Mouse (Mus musculus): Measurements from ENCODE around the gene Klf3. TPM values are rescaled to one million over a fixed set of nuclear protein-coding genes. Genes with fewer than 3 reads are reported as not detected.
A peak's percentile ranks its signal among the peaks of the same experiment; 100 is the strongest.

The Klf3 gene
- polyA plus RNA-seq, 1 experiment from 2014 or later: 66.9 TPM

DNA sequence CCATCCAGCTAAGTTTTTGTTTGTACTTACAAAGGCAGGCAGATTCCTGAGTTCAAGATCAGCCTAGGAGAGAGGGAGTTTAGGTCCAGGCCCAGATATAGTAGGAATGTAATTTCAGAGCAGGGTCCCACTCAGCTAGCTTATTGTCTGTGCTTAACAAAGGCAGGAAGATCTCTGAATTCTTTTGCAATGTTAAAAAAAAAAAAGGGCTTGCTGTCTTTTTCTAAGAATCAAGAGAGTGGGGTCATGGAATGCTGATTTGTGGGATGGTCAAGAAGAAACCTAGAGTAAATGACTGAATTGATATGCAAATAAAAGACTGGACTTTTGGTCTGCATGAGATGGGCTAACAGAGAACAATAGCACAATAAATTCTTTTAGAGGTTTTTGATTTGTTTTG is 52.0 kb downstream of the Klf3 start:
- no peaks in the 10 kb centered on the region for H3K27me3 ChIP-seq (replicated peaks; ENCODE audit: control insufficient read depth, insufficient read depth, low read length)
- no peak overlapping the region for H3K4me3 ChIP-seq (ENCODE audit: low read depth, low read length)
- no peaks in the 10 kb centered on the region for H3K4me1 ChIP-seq (replicated peaks; ENCODE audit: control insufficient read depth, insufficient read depth, low read length)
- DNase-seq (ENCODE audit: low spot score): no peak
- H3K9me3 ChIP-seq (ENCODE audit: control insufficient read depth, low read length): no peaks in the 10 kb centered on the region; the same call in 1 of the 2 replicates
- H3K9ac ChIP-seq (ENCODE audit: low read depth, low read length): no peak overlapping the region
- no peaks in the 10 kb centered on the region for H3K36me3 ChIP-seq (ENCODE audit: control insufficient read depth, insufficient read depth, low read length)
- H3K4me2 ChIP-seq: no peak overlapping the region
- no peak overlapping the region for H3K27ac ChIP-seq (ENCODE audit: low read depth, low read length)
- no peak for ATAC-seq (replicated peaks; ENCODE audit: low FRiP score)

DNA sequence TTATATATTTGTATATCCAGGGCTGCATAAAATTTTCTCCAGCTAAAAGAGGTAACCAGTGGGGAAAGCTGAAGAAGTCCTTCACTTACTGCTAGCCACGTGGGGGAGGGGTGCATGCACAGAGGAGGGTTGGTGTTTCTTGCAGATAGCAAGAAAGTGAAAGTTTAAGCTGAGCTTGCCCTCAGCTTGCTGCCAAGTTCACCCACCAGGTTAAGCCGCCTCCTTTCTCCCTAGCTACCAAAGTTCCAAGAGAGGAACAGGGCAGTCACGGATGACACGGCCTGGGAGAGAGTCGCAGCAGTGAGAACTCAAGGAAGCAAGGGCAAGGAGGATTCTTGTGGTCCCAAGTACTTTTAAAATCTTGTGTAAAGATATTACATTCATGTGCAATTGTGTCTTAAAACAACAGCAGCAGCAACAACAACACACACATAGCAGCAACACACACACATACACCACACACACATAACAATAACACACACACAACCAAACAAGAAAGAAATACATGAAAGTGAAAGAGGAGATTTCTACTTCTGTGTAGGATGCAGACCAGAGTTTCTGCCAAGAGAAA is 57.8 kb downstream of the Klf3 start:
- H3K27ac ChIP-seq (ENCODE audit: low read depth, low read length): peak overlapping the region; percentile 55; the same call in 1 of the 2 replicates
- ATAC-seq (replicated peaks; ENCODE audit: low FRiP score) (0 out of 2 replicates have a peak, but pooled peaks have one; percentile 42), DNase-seq (ENCODE audit: low spot score) (no peak)
- 33% methylated on average over 5 of the region's 5 CpGs for WGBS
- peak overlapping the region; percentile 61 for H3K4me2 ChIP-seq
- H3K36me3 ChIP-seq (ENCODE audit: control insufficient read depth, insufficient read depth, low read length): no peaks in the 10 kb centered on the region
- no peaks in the 10 kb centered on the region for H3K27me3 ChIP-seq (replicated peaks; ENCODE audit: control insufficient read depth, insufficient read depth, low read length)
- no peaks in the 10 kb centered on the region for H3K9me3 ChIP-seq (ENCODE audit: control insufficient read depth, low read length)
- H3K4me3 ChIP-seq (ENCODE audit: low read depth, low read length): peak overlapping the region; percentile 32; the same call in 1 of the 2 replicates
- peak overlapping the region; percentile 50; the same call in 1 of the 2 replicates for H3K9ac ChIP-seq (ENCODE audit: low read depth, low read length)
- peaks cover 27% of the 10 kb centered on the region for H3K4me1 ChIP-seq (replicated peaks; ENCODE audit: control insufficient read depth, insufficient read depth, low read length)

DNA sequence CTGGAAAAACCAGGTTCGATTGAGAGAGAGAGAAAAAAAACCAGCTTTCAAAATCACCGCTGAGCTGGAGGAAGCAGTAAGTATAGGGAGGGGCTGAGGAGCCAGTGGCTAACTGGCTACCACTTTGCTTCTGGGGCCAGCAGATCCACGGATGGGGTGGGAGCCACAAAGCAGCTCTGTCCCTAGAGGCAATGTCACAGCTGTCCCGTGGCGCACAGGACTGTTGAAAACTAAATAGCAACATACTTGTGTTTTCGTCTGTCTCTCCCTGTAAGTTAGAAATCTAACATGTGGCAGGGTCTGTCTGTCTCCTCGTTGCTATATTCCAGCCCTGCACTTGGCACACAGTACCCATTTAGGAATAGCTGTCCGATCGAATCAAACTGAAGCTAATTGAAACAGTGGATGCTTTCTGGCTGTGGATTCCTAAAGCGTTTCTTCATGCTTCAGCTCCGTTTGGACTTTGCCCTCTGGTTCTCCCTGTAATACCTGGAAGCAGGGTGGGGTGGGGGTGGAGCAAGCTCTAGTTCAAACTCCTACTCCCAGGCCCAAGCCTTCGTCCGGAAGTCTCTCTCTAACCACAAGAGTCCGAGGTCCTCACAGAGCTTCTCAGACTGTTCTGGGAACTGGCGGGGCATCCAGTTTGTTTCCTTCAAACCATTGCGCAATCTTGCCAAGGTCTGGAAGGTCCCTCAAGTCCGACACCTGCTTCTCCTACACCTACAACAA is 58.4 kb downstream of the Klf3 start:
- peaks cover 27% of the 10 kb centered on the region for H3K4me1 ChIP-seq (replicated peaks; ENCODE audit: control insufficient read depth, insufficient read depth, low read length)
- peak overlapping the region; percentile 32 for H3K4me3 ChIP-seq (ENCODE audit: low read depth, low read length)
- H3K4me2 ChIP-seq: peak overlapping the region; percentile 61
- no peaks in the 10 kb centered on the region for H3K36me3 ChIP-seq (ENCODE audit: control insufficient read depth, insufficient read depth, low read length)
- no peak for DNase-seq (ENCODE audit: low spot score)
- H3K27ac ChIP-seq (ENCODE audit: low read depth, low read length): peak overlapping the region; percentile 55; the same call in 1 of the 2 replicates
- 34% methylated on average over 17 of the region's 17 CpGs for WGBS
- peak; percentile 56 for ATAC-seq (replicated peaks; ENCODE audit: low FRiP score)
- no peaks in the 10 kb centered on the region for H3K9me3 ChIP-seq (ENCODE audit: control insufficient read depth, low read length)
- no peaks in the 10 kb centered on the region for H3K27me3 ChIP-seq (replicated peaks; ENCODE audit: control insufficient read depth, insufficient read depth, low read length)
- H3K9ac ChIP-seq (ENCODE audit: low read depth, low read length): peak overlapping the region; percentile 50

DNA sequence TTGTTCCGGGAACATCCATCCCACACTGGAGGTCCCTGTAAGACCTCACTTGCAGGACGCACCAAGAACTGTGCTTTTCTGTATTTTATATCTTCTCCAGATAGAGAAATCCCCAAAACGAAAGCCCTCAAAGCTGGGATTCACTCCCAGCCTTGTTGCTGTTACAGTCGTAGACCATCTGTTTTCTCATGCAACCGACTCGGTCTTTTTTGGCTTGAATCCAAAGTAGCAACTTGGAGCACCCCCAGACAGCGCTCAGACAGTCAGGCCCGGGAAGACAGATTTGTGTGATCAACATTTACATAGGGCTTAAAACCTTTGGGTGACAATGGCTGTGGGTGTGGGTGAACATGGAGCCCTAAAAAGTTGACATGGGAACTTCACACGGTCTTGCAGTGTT is 59.1 kb downstream of the Klf3 start:
- ATAC-seq (replicated peaks; ENCODE audit: low FRiP score): no peak
- H3K27ac ChIP-seq (ENCODE audit: low read depth, low read length): 0 out of 2 replicates have a peak overlapping the region, but pooled peaks have one; percentile 32
- WGBS: 69% methylated on average over 9 of the region's 9 CpGs
- no peak for DNase-seq (ENCODE audit: low spot score)
- no peaks in the 10 kb centered on the region for H3K36me3 ChIP-seq (ENCODE audit: control insufficient read depth, insufficient read depth, low read length)
- H3K4me3 ChIP-seq (ENCODE audit: low read depth, low read length): no peak overlapping the region
- no peaks in the 10 kb centered on the region for H3K9me3 ChIP-seq (ENCODE audit: control insufficient read depth, low read length)
- H3K4me1 ChIP-seq (replicated peaks; ENCODE audit: control insufficient read depth, insufficient read depth, low read length): peaks cover 27% of the 10 kb centered on the region
- no peak overlapping the region; the same call in 1 of the 2 replicates for H3K9ac ChIP-seq (ENCODE audit: low read depth, low read length)
- peak overlapping the region; percentile 61 for H3K4me2 ChIP-seq
- no peaks in the 10 kb centered on the region for H3K27me3 ChIP-seq (replicated peaks; ENCODE audit: control insufficient read depth, insufficient read depth, low read length)

DNA sequence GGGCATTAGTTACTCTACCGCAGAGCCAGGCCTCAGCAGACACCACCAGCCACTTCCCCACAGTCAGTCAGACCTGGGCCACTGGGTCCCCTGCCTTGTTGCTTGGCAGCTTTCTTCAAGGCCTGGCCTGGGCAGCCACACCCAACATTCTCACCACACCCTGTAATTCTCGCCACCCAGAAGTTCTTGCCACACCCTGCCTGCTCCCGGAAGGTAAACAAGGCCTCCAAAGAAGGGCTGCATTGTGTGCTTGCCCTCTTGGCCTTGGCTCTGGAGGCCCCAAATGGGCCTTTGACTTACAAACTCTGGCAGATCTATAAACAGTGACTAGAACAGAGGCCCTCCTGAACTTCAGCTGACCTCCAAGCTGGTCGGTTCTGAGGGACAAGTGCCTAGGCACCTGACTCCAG is 61.5 kb downstream of the Klf3 start:
- H3K4me1 ChIP-seq (replicated peaks; ENCODE audit: control insufficient read depth, insufficient read depth, low read length): peaks cover 27% of the 10 kb centered on the region
- no peak overlapping the region for H3K9ac ChIP-seq (ENCODE audit: low read depth, low read length)
- H3K27ac ChIP-seq (ENCODE audit: low read depth, low read length): peak overlapping the region; percentile 46; the same call in 1 of the 2 replicates
- no peaks in the 10 kb centered on the region for H3K9me3 ChIP-seq (ENCODE audit: control insufficient read depth, low read length)
- 0 out of 2 replicates have a peak overlapping the region, but pooled peaks have one; percentile 9 for H3K4me2 ChIP-seq
- WGBS: 20% methylated on average over 4 of the region's 4 CpGs
- ATAC-seq (replicated peaks; ENCODE audit: low FRiP score) (peak; percentile 76), DNase-seq (ENCODE audit: low spot score) (no peak)
- H3K27me3 ChIP-seq (replicated peaks; ENCODE audit: control insufficient read depth, insufficient read depth, low read length): no peaks in the 10 kb centered on the region
- no peaks in the 10 kb centered on the region for H3K36me3 ChIP-seq (ENCODE audit: control insufficient read depth, insufficient read depth, low read length)
- no peak overlapping the region for H3K4me3 ChIP-seq (ENCODE audit: low read depth, low read length)

DNA sequence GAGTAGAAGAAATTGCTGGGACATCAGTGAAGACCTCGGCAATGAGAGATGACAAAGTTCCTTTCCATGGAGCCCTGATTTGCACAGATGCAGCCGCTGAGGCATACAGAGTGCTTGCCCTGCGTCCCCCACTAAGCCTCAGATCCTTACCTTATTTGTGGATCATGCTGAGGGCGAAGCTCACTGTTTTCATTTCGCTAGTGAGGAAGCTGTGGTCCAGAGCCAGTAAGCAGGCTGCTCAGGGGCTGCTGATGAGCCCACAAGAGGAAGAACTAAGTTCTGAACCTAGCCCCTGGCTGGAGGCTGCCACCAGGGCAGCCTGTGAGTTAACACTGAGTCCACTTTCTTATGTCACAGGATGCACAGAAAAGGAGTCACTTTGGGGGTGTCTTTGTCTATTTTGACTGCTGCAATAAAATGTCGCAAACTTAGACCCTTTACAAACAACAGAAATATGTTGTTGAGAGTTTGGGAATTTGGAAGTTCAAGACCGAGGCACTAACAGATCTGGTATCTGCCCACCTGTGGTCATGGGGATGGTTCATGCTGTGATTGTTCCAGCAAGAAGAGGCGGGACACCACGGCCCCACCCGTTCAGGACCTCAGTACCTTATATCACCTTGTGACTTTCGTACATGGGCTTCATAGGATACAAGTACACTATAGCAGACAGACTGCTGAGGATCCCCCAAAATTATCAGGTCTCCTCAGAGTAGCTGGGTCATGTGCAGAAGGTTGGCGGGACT is 62.2 kb downstream of the Klf3 start:
- Histone ChIP-seq H3K4me1 (replicated peaks; ENCODE audit: control insufficient read depth, insufficient read depth, low read length) (peaks cover 27% of the 10 kb centered on the region), H3K36me3 (ENCODE audit: control insufficient read depth, insufficient read depth, low read length) (no peaks in the 10 kb centered on the region), H3K9ac (ENCODE audit: low read depth, low read length) (no peak overlapping the region), H3K9me3 (ENCODE audit: control insufficient read depth, low read length) (no peaks in the 10 kb centered on the region), H3K4me2 (no peak overlapping the region), H3K27ac (ENCODE audit: low read depth, low read length) (peak overlapping the region; percentile 46; the same call in 1 of the 2 replicates), H3K4me3 (ENCODE audit: low read depth, low read length) (no peak overlapping the region), H3K27me3 (replicated peaks; ENCODE audit: control insufficient read depth, insufficient read depth, low read length) (no peaks in the 10 kb centered on the region)
- 65% methylated on average over 12 of the region's 12 CpGs for WGBS
- DNase-seq (ENCODE audit: low spot score) (no peak), ATAC-seq (replicated peaks; ENCODE audit: low FRiP score) (no peak; the same call in 1 of the 2 replicates)

DNA sequence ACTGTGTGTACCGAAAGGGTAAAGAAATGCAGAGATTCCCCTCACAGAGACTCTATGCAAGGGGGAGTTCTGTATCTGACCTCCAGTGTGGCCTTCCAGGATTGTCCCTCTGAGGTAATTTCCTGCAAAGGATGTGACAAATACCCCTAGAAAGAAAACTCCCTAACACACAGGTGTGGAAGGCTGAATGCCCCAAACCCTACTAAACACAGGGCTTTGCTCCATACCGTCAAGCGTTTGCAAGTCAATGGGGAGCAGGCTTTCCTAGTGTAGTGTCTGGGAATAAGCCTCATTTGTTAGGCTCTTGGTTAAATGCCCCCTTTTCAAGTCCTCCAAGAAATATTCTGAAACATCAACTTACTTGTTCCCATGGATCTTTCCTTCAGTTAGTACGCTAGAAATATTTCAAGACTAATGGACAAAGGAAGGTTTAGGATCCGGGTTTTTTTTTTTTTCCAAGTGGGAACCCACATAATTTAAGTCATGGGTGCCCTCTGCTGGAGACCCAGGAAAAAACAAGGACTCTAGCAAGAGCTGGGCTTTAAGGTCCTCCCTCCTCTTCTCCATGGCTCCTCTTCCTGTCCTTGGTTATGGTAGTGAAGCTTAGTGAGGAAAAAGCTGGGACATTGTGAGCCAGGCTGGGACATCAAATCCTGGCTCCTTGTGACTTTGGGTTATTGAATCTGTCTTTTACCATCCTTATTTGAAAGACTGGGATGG is 63.3 kb downstream of the Klf3 start:
- no peaks in the 10 kb centered on the region for H3K27me3 ChIP-seq (replicated peaks; ENCODE audit: control insufficient read depth, insufficient read depth, low read length)
- DNase-seq (ENCODE audit: low spot score) (no peak), ATAC-seq (replicated peaks; ENCODE audit: low FRiP score) (no peak)
- peaks cover 19% of the 10 kb centered on the region for H3K4me1 ChIP-seq (replicated peaks; ENCODE audit: control insufficient read depth, insufficient read depth, low read length)
- no peak overlapping the region for H3K4me2 ChIP-seq
- H3K36me3 ChIP-seq (ENCODE audit: control insufficient read depth, insufficient read depth, low read length): no peaks in the 10 kb centered on the region
- H3K4me3 ChIP-seq (ENCODE audit: low read depth, low read length): no peak overlapping the region
- no peak overlapping the region for H3K27ac ChIP-seq (ENCODE audit: low read depth, low read length)
- no peak overlapping the region for H3K9ac ChIP-seq (ENCODE audit: low read depth, low read length)
- no peaks in the 10 kb centered on the region for H3K9me3 ChIP-seq (ENCODE audit: control insufficient read depth, low read length)
- WGBS: 43% methylated on average over 5 of the region's 5 CpGs

DNA sequence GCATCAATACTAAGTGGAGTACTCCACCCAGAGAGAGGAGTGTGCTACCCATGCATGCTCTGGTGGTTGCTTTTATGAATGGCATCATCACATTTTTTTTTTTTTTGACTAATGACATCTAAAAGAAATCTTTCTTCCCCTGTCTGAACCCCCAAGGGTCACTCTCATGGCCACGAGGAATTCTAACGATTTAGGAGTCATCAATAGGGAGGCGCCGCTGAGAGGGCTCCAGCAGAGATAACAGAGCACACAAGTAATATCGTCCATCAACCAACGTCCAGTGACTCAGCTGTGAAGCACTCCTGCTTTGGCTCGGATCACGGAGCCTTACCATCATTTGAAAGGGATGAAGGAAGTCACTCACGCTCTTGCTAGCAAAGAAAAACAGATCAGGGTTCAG is 63.9 kb downstream of the Klf3 start:
- no peak overlapping the region for H3K27ac ChIP-seq (ENCODE audit: low read depth, low read length)
- H3K9ac ChIP-seq (ENCODE audit: low read depth, low read length): no peak overlapping the region
- ATAC-seq (replicated peaks; ENCODE audit: low FRiP score): no peak
- no peak for DNase-seq (ENCODE audit: low spot score)
- no peaks in the 10 kb centered on the region for H3K27me3 ChIP-seq (replicated peaks; ENCODE audit: control insufficient read depth, insufficient read depth, low read length)
- peaks cover 13% of the 10 kb centered on the region for H3K4me1 ChIP-seq (replicated peaks; ENCODE audit: control insufficient read depth, insufficient read depth, low read length)
- H3K36me3 ChIP-seq (ENCODE audit: control insufficient read depth, insufficient read depth, low read length): no peaks in the 10 kb centered on the region
- WGBS: 48% methylated on average over 9 of the region's 9 CpGs
- no peaks in the 10 kb centered on the region for H3K9me3 ChIP-seq (ENCODE audit: control insufficient read depth, low read length)
- no peak overlapping the region for H3K4me2 ChIP-seq
- H3K4me3 ChIP-seq (ENCODE audit: low read depth, low read length): no peak overlapping the region
